Mouse (Mus musculus): Measurements from ENCODE around the gene Slc23a2. TPM values are rescaled to one million over a fixed set of nuclear protein-coding genes. Genes with fewer than 3 reads are reported as not detected.

Gene Slc23a2
- 4.0 and 4.1 TPM in 2 replicates for polyA plus RNA-seq (2012; rRNA removed)

GRCm38 (mm10) chr2:132144971-132145691 lies at the start of gene Slc23a2:
Gene Slc23a2 (minus strand): TSS chr2:132145108.

DNA sequence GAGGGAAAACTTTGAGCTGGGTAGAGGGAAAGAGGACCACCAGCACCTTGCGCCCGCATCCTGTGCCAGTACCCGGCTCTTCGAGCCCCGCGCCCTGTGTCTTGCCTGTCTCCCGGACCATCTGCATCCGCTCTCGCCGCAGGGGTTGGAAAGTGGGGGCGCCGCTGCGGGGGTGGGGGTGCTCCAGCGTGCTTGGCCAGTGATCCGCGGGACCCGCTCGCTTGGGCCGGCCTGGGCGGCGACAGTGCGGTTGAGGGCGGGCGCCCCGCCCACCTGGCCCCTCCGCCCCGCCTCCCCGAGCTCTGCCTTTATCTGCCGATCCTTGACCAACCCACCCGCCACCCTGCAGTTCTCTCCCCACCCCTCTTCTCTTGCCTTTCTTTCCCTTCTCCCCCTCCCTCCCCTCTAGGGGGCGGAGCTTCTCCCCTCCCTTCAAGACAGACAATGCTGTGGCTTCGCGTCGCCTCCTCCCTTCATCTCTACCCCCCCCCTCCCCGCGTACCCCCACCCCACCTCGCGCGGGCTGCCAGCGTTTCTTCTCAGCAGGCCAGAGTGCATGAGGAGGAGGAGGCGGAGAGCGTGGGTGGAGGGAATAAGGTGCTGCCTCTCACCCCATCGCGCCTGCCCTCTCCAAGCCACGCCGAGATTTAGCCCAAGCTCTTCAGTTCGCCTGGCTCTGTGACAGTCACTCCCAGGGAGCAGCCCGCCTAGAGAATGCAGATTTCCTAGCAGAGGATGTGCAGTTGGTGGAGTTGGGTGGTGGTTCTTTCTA lies 115.1 kb downstream of the Slc23a2 start, which contains the start of gene Rassf2:
TSS of gene Rassf2 (minus strand) at position 613 of the 772 bp plus-strand sequence.

Other genes starting within 250 kb of the Slc23a2 start
- 13.3 and 13.6 TPM in 2 replicates for gene Prnp, start 235.2 kb downstream of the Slc23a2 start, polyA plus RNA-seq (2012; rRNA removed)
- gene Prn, start 235.2 kb downstream of the Slc23a2 start, polyA plus RNA-seq (2012; rRNA removed) = 0.03 TPM in 1 of 2 replicates, not detected in the other
- 0.26 and 0.34 TPM in 2 replicates for gene Prnd, start 194.2 kb downstream of the Slc23a2 start, polyA plus RNA-seq (2012; rRNA removed)
- 2.8 and 3.3 TPM in 2 replicates for gene Rassf2, start 114.8 kb downstream of the Slc23a2 start, polyA plus RNA-seq (2012; rRNA removed)
- gene Tmem230, start 102.7 kb upstream of the Slc23a2 start, polyA plus RNA-seq (2012; rRNA removed) = 15.5 and 17.4 TPM in 2 replicates
- gene Pcna, start 108.2 kb upstream of the Slc23a2 start, polyA plus RNA-seq (2012; rRNA removed) = 168 and 187 TPM in 2 replicates
- 5.6 and 6.6 TPM in 2 replicates for gene Cds2, start 118.0 kb upstream of the Slc23a2 start, polyA plus RNA-seq (2012; rRNA removed)
- 0.02 TPM in 2 replicates for gene Prokr2, start 240.3 kb upstream of the Slc23a2 start, polyA plus RNA-seq (2012; rRNA removed)

All from liver, embryonic 18 days (tissue).